Mouse (Mus musculus) retina, postnatal 1 day (tissue): ENCODE results near the gene Tnrc6c.
A peak's percentile ranks its signal among the peaks of the same experiment; 100 is the strongest.

ENCODE experiments used
- DNase-seq: peaks from one replicate; pipeline ENCODE4 v3.0.0-alpha.2; 2012

Gene Tnrc6c

GRCm38 (mm10) chr11:117731470-117731869 lies 77.4 kb downstream of the Tnrc6c start:
- DNase-seq = no peak

GRCm38 (mm10) chr11:117736037-117736689 lies 82.1 kb downstream of the Tnrc6c start:
- no peak for DNase-seq

- DNase-seq = no peak
Measured at GRCm38 (mm10) chr11:117738123-117738522, 84.0 kb downstream of the Tnrc6c start.

GRCm38 (mm10) chr11:117741128-117741527 lies 87.0 kb downstream of the Tnrc6c start:
- no peak for DNase-seq

- DNase-seq = no peak
Measured at GRCm38 (mm10) chr11:117742243-117742642, 88.2 kb downstream of the Tnrc6c start.

GRCm38 (mm10) chr11:117742715-117743114 lies 88.6 kb downstream of the Tnrc6c start:
- no peak for DNase-seq

- DNase-seq = no peak
Measured at GRCm38 (mm10) chr11:117743454-117744030, 89.5 kb downstream of the Tnrc6c start.

- DNase-seq = no peak
Measured at GRCm38 (mm10) chr11:117748628-117749027, 94.5 kb downstream of the Tnrc6c start.

- no peak for DNase-seq
Measured at GRCm38 (mm10) chr11:117749414-117749813, 95.3 kb downstream of the Tnrc6c start.

GRCm38 (mm10) chr11:117751544-117751943 lies 97.5 kb downstream of the Tnrc6c start:
- no peak for DNase-seq

- DNase-seq = no peak
Measured at GRCm38 (mm10) chr11:117755891-117756290, 101.8 kb downstream of the Tnrc6c start.

- no peak for DNase-seq
Measured at GRCm38 (mm10) chr11:117759267-117759666, 105.2 kb downstream of the Tnrc6c start.

- no peak for DNase-seq
Measured at GRCm38 (mm10) chr11:117760374-117761119, 106.5 kb downstream of the Tnrc6c start.

GRCm38 (mm10) chr11:117761801-117762200 lies 107.7 kb downstream of the Tnrc6c start:
- no peak for DNase-seq

GRCm38 (mm10) chr11:117762246-117762645 lies 108.2 kb downstream of the Tnrc6c start:
- no peak for DNase-seq

- DNase-seq = no peak
Measured at GRCm38 (mm10) chr11:117764319-117764718, 110.2 kb downstream of the Tnrc6c start.

- DNase-seq = no peak
Measured at GRCm38 (mm10) chr11:117765361-117765760, 111.3 kb downstream of the Tnrc6c start.

GRCm38 (mm10) chr11:117766275-117766674 lies 112.2 kb downstream of the Tnrc6c start:
- DNase-seq = no peak

- DNase-seq = no peak
Measured at GRCm38 (mm10) chr11:117768725-117769682, 114.9 kb downstream of the Tnrc6c start.

- DNase-seq = peak; percentile 7
Measured at GRCm38 (mm10) chr11:117769683-117770047, 115.6 kb downstream of the Tnrc6c start.

GRCm38 (mm10) chr11:117770407-117770806 lies 116.3 kb downstream of the Tnrc6c start:
- DNase-seq = no peak

- DNase-seq = no peak
Measured at GRCm38 (mm10) chr11:117772352-117772751, 118.3 kb downstream of the Tnrc6c start.

GRCm38 (mm10) chr11:117774925-117775324 lies 120.8 kb downstream of the Tnrc6c start:
- DNase-seq = no peak
